Mouse (Mus musculus): ENCODE results near the gene Cdyl2. TPM values are rescaled to one million over a fixed set of nuclear protein-coding genes. Genes with fewer than 3 reads are reported as not detected.

Cdyl2 gene
- polyA plus RNA-seq, 1 experiment from 2014 or later, result 8.2 TPM

- Histone ChIP-seq H3K27ac (no peak overlapping the region), H3K9me3 (no peaks in the 10 kb centered on the region), H3K4me2 (no peak overlapping the region), H3K27me3 (no peaks in the 10 kb centered on the region), H3K4me1 (replicated peaks) (0 out of 2 replicates have a peak, but pooled peaks cover 2% of the 10 kb centered on the region), H3K36me3 (no peaks in the 10 kb centered on the region), H3K4me3 (replicated peaks) (no peak overlapping the region), H3K9ac (replicated peaks) (no peak overlapping the region)
- WGBS, result 65% methylated on average over 21 of the region's 21 CpGs
- no peak for ATAC-seq (ENCODE audit: insufficient number of reproducible peaks, insufficient read depth, low FRiP score, low TSS enrichment, low read depth)
Observed at GRCm38 (mm10) chr8:116621158-116621961, 111.4 kb downstream of the Cdyl2 start.

- no peaks in the 10 kb centered on the region for H3K36me3 ChIP-seq
- H3K4me1 ChIP-seq (replicated peaks), result 0 out of 2 replicates have a peak, but pooled peaks cover 2% of the 10 kb centered on the region
- no peak overlapping the region for H3K4me3 ChIP-seq (replicated peaks)
- no peaks in the 10 kb centered on the region for H3K9me3 ChIP-seq
- H3K9ac ChIP-seq (replicated peaks), result no peak overlapping the region
- H3K27ac ChIP-seq, result no peak overlapping the region
- no peak overlapping the region for H3K4me2 ChIP-seq
- no peaks in the 10 kb centered on the region for H3K27me3 ChIP-seq
- 84% methylated on average over 19 of the region's 19 CpGs for WGBS
- ATAC-seq (ENCODE audit: insufficient number of reproducible peaks, insufficient read depth, low FRiP score, low TSS enrichment, low read depth), result no peak
Observed at GRCm38 (mm10) chr8:116619686-116620320, 113.0 kb downstream of the Cdyl2 start.

- H3K9ac ChIP-seq (replicated peaks), result no peak overlapping the region
- no peak overlapping the region for H3K27ac ChIP-seq
- H3K27me3 ChIP-seq, result no peaks in the 10 kb centered on the region
- no peak for ATAC-seq (ENCODE audit: insufficient number of reproducible peaks, insufficient read depth, low FRiP score, low TSS enrichment, low read depth)
- no peaks in the 10 kb centered on the region for H3K36me3 ChIP-seq
- no peaks in the 10 kb centered on the region for H3K9me3 ChIP-seq
- H3K4me3 ChIP-seq (replicated peaks), result no peak overlapping the region
- H3K4me1 ChIP-seq (replicated peaks), result 0 out of 2 replicates have a peak, but pooled peaks cover 2% of the 10 kb centered on the region
- H3K4me2 ChIP-seq, result no peak overlapping the region
- 93% methylated on average over 5 of the region's 5 CpGs for WGBS
Observed at GRCm38 (mm10) chr8:116619221-116619620, 113.6 kb downstream of the Cdyl2 start.

GRCm38 (mm10) chr8:116618797-116619196 lies 114.0 kb downstream of the Cdyl2 start:
- Histone ChIP-seq H3K4me1 (replicated peaks) (0 out of 2 replicates have a peak, but pooled peaks cover 2% of the 10 kb centered on the region), H3K4me2 (no peak overlapping the region), H3K27ac (no peak overlapping the region), H3K4me3 (replicated peaks) (no peak overlapping the region), H3K36me3 (no peaks in the 10 kb centered on the region), H3K27me3 (no peaks in the 10 kb centered on the region), H3K9ac (replicated peaks) (no peak overlapping the region), H3K9me3 (no peaks in the 10 kb centered on the region)
- WGBS, result 88% methylated on average over 10 of the region's 10 CpGs
- ATAC-seq (ENCODE audit: insufficient number of reproducible peaks, insufficient read depth, low FRiP score, low TSS enrichment, low read depth), result no peak

- Histone ChIP-seq H3K9me3 (no peaks in the 10 kb centered on the region), H3K4me3 (replicated peaks) (no peak overlapping the region)
- whole genome bisulfite sequencing, result 83% methylated on average over 4 of the region's 4 CpGs
Observed at GRCm38 (mm10) chr8:116617891-116618290, 114.9 kb downstream of the Cdyl2 start.

GRCm38 (mm10) chr8:116616369-116616768 lies 116.4 kb downstream of the Cdyl2 start:
- Histone ChIP-seq H3K4me3 (replicated peaks) (no peak overlapping the region), H3K4me1 (replicated peaks) (0 out of 2 replicates have a peak, but pooled peaks cover 2% of the 10 kb centered on the region), H3K9ac (replicated peaks) (no peak overlapping the region), H3K36me3 (no peaks in the 10 kb centered on the region), H3K9me3 (no peaks in the 10 kb centered on the region), H3K27me3 (no peaks in the 10 kb centered on the region), H3K27ac (no peak overlapping the region), H3K4me2 (no peak overlapping the region)
- no peak for ATAC-seq (ENCODE audit: insufficient number of reproducible peaks, insufficient read depth, low FRiP score, low TSS enrichment, low read depth)

More at GRCm38 (mm10) chr8:116617891-116618290, 114.9 kb downstream of the Cdyl2 start:
- Histone ChIP-seq H3K36me3 (no peaks in the 10 kb centered on the region), H3K27me3 (no peaks in the 10 kb centered on the region), H3K27ac (no peak overlapping the region), H3K4me1 (replicated peaks) (0 out of 2 replicates have a peak, but pooled peaks cover 2% of the 10 kb centered on the region), H3K9ac (replicated peaks) (no peak overlapping the region), H3K4me2 (no peak overlapping the region)
- ATAC-seq (ENCODE audit: insufficient number of reproducible peaks, insufficient read depth, low FRiP score, low TSS enrichment, low read depth), result no peak

GRCm38 (mm10) chr8:116614901-116615300 lies 117.9 kb downstream of the Cdyl2 start:
- WGBS, result 89% methylated on average over 7 of the region's 7 CpGs
- no peaks in the 10 kb centered on the region for H3K9me3 ChIP-seq
- no peak overlapping the region for H3K4me3 ChIP-seq (replicated peaks)
- H3K27me3 ChIP-seq, result no peaks in the 10 kb centered on the region
- no peak overlapping the region for H3K27ac ChIP-seq
- ATAC-seq (ENCODE audit: insufficient number of reproducible peaks, insufficient read depth, low FRiP score, low TSS enrichment, low read depth), result no peak
- no peaks in the 10 kb centered on the region for H3K36me3 ChIP-seq
- H3K4me2 ChIP-seq, result no peak overlapping the region
- H3K4me1 ChIP-seq (replicated peaks), result no peaks in the 10 kb centered on the region
- no peak overlapping the region for H3K9ac ChIP-seq (replicated peaks)

GRCm38 (mm10) chr8:116606171-116606570 lies 126.6 kb downstream of the Cdyl2 start:
- Histone ChIP-seq H3K4me2 (no peak overlapping the region), H3K9ac (replicated peaks) (no peak overlapping the region), H3K4me3 (replicated peaks) (no peak overlapping the region), H3K27me3 (no peaks in the 10 kb centered on the region), H3K36me3 (no peaks in the 10 kb centered on the region), H3K9me3 (peaks cover 4% of the 10 kb centered on the region; the same call in 1 of the 2 replicates), H3K27ac (no peak overlapping the region), H3K4me1 (replicated peaks) (no peaks in the 10 kb centered on the region)
- 39% methylated on average over 13 of the region's 13 CpGs for WGBS
- ATAC-seq (ENCODE audit: insufficient number of reproducible peaks, insufficient read depth, low FRiP score, low TSS enrichment, low read depth), result no peak

- ATAC-seq (ENCODE audit: insufficient number of reproducible peaks, insufficient read depth, low FRiP score, low TSS enrichment, low read depth), result no peak
- Histone ChIP-seq H3K4me2 (no peak overlapping the region), H3K9ac (replicated peaks) (no peak overlapping the region), H3K27ac (no peak overlapping the region), H3K4me1 (replicated peaks) (no peaks in the 10 kb centered on the region), H3K4me3 (replicated peaks) (no peak overlapping the region), H3K9me3 (peaks cover 4% of the 10 kb centered on the region; the same call in 1 of the 2 replicates), H3K27me3 (no peaks in the 10 kb centered on the region), H3K36me3 (no peaks in the 10 kb centered on the region)
- 91% methylated on average over 4 of the region's 4 CpGs for WGBS
Observed at GRCm38 (mm10) chr8:116602806-116603205, 130.0 kb downstream of the Cdyl2 start.

GRCm38 (mm10) chr8:116599728-116600127 lies 133.1 kb downstream of the Cdyl2 start:
- Histone ChIP-seq H3K36me3 (no peaks in the 10 kb centered on the region), H3K4me2 (no peak overlapping the region), H3K9me3 (peaks cover 4% of the 10 kb centered on the region; the same call in 1 of the 2 replicates), H3K4me3 (replicated peaks) (no peak overlapping the region), H3K27ac (no peak overlapping the region), H3K27me3 (no peaks in the 10 kb centered on the region), H3K4me1 (replicated peaks) (no peaks in the 10 kb centered on the region), H3K9ac (replicated peaks) (no peak overlapping the region)
- WGBS, result 75% methylated on average over 6 of the region's 6 CpGs
- no peak for ATAC-seq (ENCODE audit: insufficient number of reproducible peaks, insufficient read depth, low FRiP score, low TSS enrichment, low read depth)

GRCm38 (mm10) chr8:116591226-116591625 lies 141.6 kb downstream of the Cdyl2 start:
- Histone ChIP-seq H3K9ac (replicated peaks) (no peak overlapping the region), H3K4me1 (replicated peaks) (no peaks in the 10 kb centered on the region), H3K9me3 (no peaks in the 10 kb centered on the region), H3K4me3 (replicated peaks) (no peak overlapping the region), H3K4me2 (no peak overlapping the region), H3K36me3 (no peaks in the 10 kb centered on the region), H3K27ac (no peak overlapping the region), H3K27me3 (no peaks in the 10 kb centered on the region)
- 85% methylated on average over 10 of the region's 10 CpGs for WGBS
- ATAC-seq (ENCODE audit: insufficient number of reproducible peaks, insufficient read depth, low FRiP score, low TSS enrichment, low read depth), result no peak
